ENCODE assay signal across 22 mouse cellular contexts in genomic region chr7:63818105-63818504, GRCm38 (mm10).
DNase-seq lines count a peak whose midpoint lies in the region; ATAC-seq lines count a peak whose summit lies in the region.
"Had no signal": no experiment of that assay in that cellular context is flagged by ENCODE, and none has a peak within 500 bp of the region (broad histone marks: within the 10 kb centered on the region; RNA-seq: fewer than 3 reads in every experiment).

No protein-coding gene starts in this region.

- peak; percentile 58 for DNase-seq in cerebellum, adult 9-11 months
- DNase-seq in cerebellum, postnatal 4 days (ENCODE audit: low spot score in 2 of 2), result no peak
- peak; percentile 16 for DNase-seq in intestine, embryonic 14.5 days (ENCODE audit: low spot score)
- peak; percentile 34 for DNase-seq in ES-CJ7 (ENCODE audit: low read depth, low spot score)
- peak; percentile 78 for DNase-seq in brain, adult 2 months (ENCODE audit: low read depth, low spot score)
- no peak for DNase-seq in left cerebral cortex, postnatal 36 days (ENCODE audit: low spot score in 2 of 2)
- DNase-seq: adrenal gland, postnatal 14 days; embryo, embryonic 11 days; gastrocnemius, adult 2 months; gastrocnemius, postnatal 25 days; heart, postnatal 10 days; kidney, adult 18-20 months had no signal

- no peak overlapping the region for H3K9ac ChIP-seq in intestine, embryonic 14.5 days (ENCODE audit: low read length)
- H3K9ac ChIP-seq in intestine, embryonic 15.5 days, result no peak overlapping the region
- no peak overlapping the region for H3K9ac ChIP-seq in liver, embryonic 12.5 days
- H3K9ac ChIP-seq: embryonic facial prominence, embryonic 15.5 days; hindbrain, embryonic 15.5 days had no signal

- H3K27me3 ChIP-seq in intestine, embryonic 14.5 days (replicated peaks; ENCODE audit: control insufficient read depth, insufficient read depth, low read length), result no peaks in the 10 kb centered on the region
- no peaks in the 10 kb centered on the region for H3K27me3 ChIP-seq in intestine, embryonic 15.5 days (replicated peaks)
- H3K27me3 ChIP-seq in liver, embryonic 12.5 days (replicated peaks), result no peaks in the 10 kb centered on the region
- H3K27me3 ChIP-seq: embryonic facial prominence, embryonic 15.5 days; hindbrain, embryonic 15.5 days had no signal

- intact Hi-C loops in left cerebral cortex, postnatal 36 days (cut with DNase I), result no loop called here

- no peak overlapping the region for H3K27ac ChIP-seq in intestine, embryonic 14.5 days (ENCODE audit: low read depth)
- H3K27ac ChIP-seq in intestine, embryonic 15.5 days, result no peak overlapping the region
- no peak overlapping the region for H3K27ac ChIP-seq in liver, embryonic 12.5 days
- H3K27ac ChIP-seq: forebrain, embryonic 10.5 days; gastrocnemius, adult 2 months; hindbrain, embryonic 10.5 days; hindbrain, embryonic 15.5 days had no signal

- ATAC-seq in intestine, embryonic 14.5 days (replicated peaks; ENCODE audit: low FRiP score, low TSS enrichment, low read depth), result no peak
- ATAC-seq in intestine, embryonic 15.5 days, result no peak
- no peak for ATAC-seq in liver, embryonic 12.5 days
- ATAC-seq: activated CD4-positive, CD25-positive, alpha-beta regulatory T cell, adult 4 months; forebrain, embryonic 14.5 days; inflammation-experienced regulatory T-cells, adult 6 months had no signal

- no peak overlapping the region for H3K4me2 ChIP-seq in intestine, embryonic 14.5 days (ENCODE audit: low read length)
- no peak overlapping the region for H3K4me2 ChIP-seq in intestine, embryonic 15.5 days (replicated peaks)
- no peak overlapping the region for H3K4me2 ChIP-seq in liver, embryonic 12.5 days
- H3K4me2 ChIP-seq: embryonic facial prominence, embryonic 15.5 days; hindbrain, embryonic 15.5 days had no signal

- H3K4me3 ChIP-seq in intestine, embryonic 14.5 days (ENCODE audit: low read depth, low read length), result no peak overlapping the region
- H3K4me3 ChIP-seq in intestine, embryonic 15.5 days (replicated peaks), result no peak overlapping the region
- H3K4me3 ChIP-seq in liver, embryonic 12.5 days, result no peak overlapping the region
- H3K4me3 ChIP-seq: embryonic facial prominence, embryonic 15.5 days; erythroblast, embryonic 14.5 days; forebrain, embryonic 10.5 days; gastrocnemius, adult 2 months; hindbrain, embryonic 10.5 days; hindbrain, embryonic 15.5 days had no signal

- no peaks in the 10 kb centered on the region for H3K4me1 ChIP-seq in intestine, embryonic 14.5 days (replicated peaks; ENCODE audit: control insufficient read depth, insufficient read depth, low read length)
- H3K4me1 ChIP-seq in intestine, embryonic 15.5 days (replicated peaks), result no peaks in the 10 kb centered on the region
- H3K4me1 ChIP-seq in liver, embryonic 12.5 days, result 0 out of 2 replicates have a peak, but pooled peaks cover 3% of the 10 kb centered on the region
- H3K4me1 ChIP-seq: hindbrain, embryonic 15.5 days had no signal

- H3K36me3 ChIP-seq in intestine, embryonic 14.5 days (ENCODE audit: control insufficient read depth, insufficient read depth, low read length), result no peaks in the 10 kb centered on the region
- H3K36me3 ChIP-seq in intestine, embryonic 15.5 days, result no peaks in the 10 kb centered on the region
- no peaks in the 10 kb centered on the region for H3K36me3 ChIP-seq in liver, embryonic 12.5 days
- H3K36me3 ChIP-seq: embryonic facial prominence, embryonic 15.5 days; forebrain, embryonic 10.5 days; hindbrain, embryonic 10.5 days; hindbrain, embryonic 15.5 days had no signal

- no peaks in the 10 kb centered on the region for H3K9me3 ChIP-seq in intestine, embryonic 14.5 days (ENCODE audit: control insufficient read depth, low read length)
- no peaks in the 10 kb centered on the region for H3K9me3 ChIP-seq in intestine, embryonic 15.5 days
- H3K9me3 ChIP-seq in liver, embryonic 12.5 days (replicated peaks), result no peaks in the 10 kb centered on the region
- H3K9me3 ChIP-seq: embryonic facial prominence, embryonic 15.5 days; forebrain, embryonic 10.5 days; hindbrain, embryonic 10.5 days; hindbrain, embryonic 15.5 days had no signal

- 96% methylated on average over 3 of the region's 3 CpGs for WGBS in intestine, embryonic 14.5 days
- 91% methylated on average over 3 of the region's 3 CpGs for WGBS in intestine, embryonic 15.5 days
- 71% methylated on average over 3 of the region's 3 CpGs for WGBS in liver, embryonic 12.5 days (ENCODE audit: insufficient replicate concordance)

Comparison
In these comparisons a context has a peak if more than half of its experiments do, and no peak if none do; other contexts are left out.
1. DNase-seq: peak in cerebellum, adult 9-11 months (single experiment), intestine, embryonic 14.5 days (single experiment), ES-CJ7 (single experiment) and brain, adult 2 months (single experiment); none in cerebellum, postnatal 4 days (0 of 2) and left cerebral cortex, postnatal 36 days (0 of 2).